Mouse (Mus musculus) embryonic stem cell, embryonic (primary cell): Measurements from ENCODE around the gene Hoxd9.

Experiments
- CTCF ChIA-PET, 4 experiments: fragments of 300-600 bp in 2 of 4; fragments of 350-600 bp in 2 of 4; sonication (Branson Sonifier 250); formaldehyde crosslinking; loops; one replicate each; lab custom pipeline; 2022; ENCODE audit warnings: inconsistent platforms in 2 of 4; lab: Charles Lee
- POLR2A ChIA-PET, 4 experiments: fragments of 300-600 bp in 2 of 4; fragments of 350-600 bp in 2 of 4; sonication (Branson Sonifier 250); formaldehyde crosslinking; loops; one replicate each; lab custom pipeline; 2022; ENCODE audit warnings: antibody characterized with exemption in 4 of 4, inconsistent platforms in 1 of 4; lab: Charles Lee

Gene Hoxd9

GRCm38 (mm10) chr2:74709465-74710419, 12.2 kb downstream of the Hoxd9 start:
- CTCF ChIA-PET: interaction anchor here in 1 of 4 experiments (0.6 kb wide), 1 partner anchor 66 kb away, joined by 5 read pairs; no protein-coding TSS in a partner anchor
- POLR2A ChIA-PET: interaction anchor here in 3 of 4 experiments (0.6 to 0.7 kb wide), 6 partner anchors 8 to 1050 kb away, joined by 3 to 10 read pairs (median 4); no protein-coding TSS in a partner anchor

GRCm38 (mm10) chr2:74710929-74711543, 13.5 kb downstream of the Hoxd9 start:
- CTCF ChIA-PET: interaction anchor here in 2 of 4 experiments (0.6 to 2.5 kb wide), 2 partner anchors 9 to 878 kb away, joined by 3 to 8 read pairs; no protein-coding TSS in a partner anchor
- POLR2A ChIA-PET: no interaction called here

GRCm38 (mm10) chr2:74711721-74712621, 14.4 kb downstream of the Hoxd9 start, which contains the start of the genes Hoxd3 and Hoxd4:
Hoxd3 (plus strand) TSS chr2:74711927.
Hoxd4 (plus strand) TSS chr2:74711929.
- ChIA-PET CTCF (interaction anchor here (0.7 to 2.5 kb wide), 8 partner anchors 10 to 440 kb away, joined by 3 to 9 read pairs (median 6); no protein-coding TSS in a partner anchor), POLR2A (interaction anchor here in 2 of 4 experiments (0.6 to 1.4 kb wide), 4 partner anchors 12 to 949 kb away, joined by 3 to 5 read pairs (median 4); no protein-coding TSS in a partner anchor)

- CTCF ChIA-PET: interaction anchor here in 3 of 4 experiments (0.6 to 1.1 kb wide), 6 partner anchors 11 to 1484 kb away, joined by 3 to 8 read pairs (median 3); no protein-coding TSS in a partner anchor
- POLR2A ChIA-PET: interaction anchor here in 1 of 4 experiments (0.6 kb wide), 1 partner anchor 744 kb away, joined by 4 read pairs; no protein-coding TSS in a partner anchor
These were observed 16.0 kb downstream of the Hoxd9 start for GRCm38 (mm10) chr2:74713239-74714150.

GRCm38 (mm10) chr2:74714156-74714789, 16.7 kb downstream of the Hoxd9 start:
- ChIA-PET POLR2A (no interaction called here), CTCF (interaction anchor here in 1 of 4 experiments (0.8 to 1.1 kb wide), 3 partner anchors 12 to 436 kb away, joined by 3 read pairs; no protein-coding TSS in a partner anchor)

- POLR2A ChIA-PET: no interaction called here
- CTCF ChIA-PET: interaction anchor here in 3 of 4 experiments (1.2 to 2.9 kb wide), 6 partner anchors 249 to 436 kb away, joined by 8 to 33 read pairs (median 16); no protein-coding TSS in a partner anchor
These were observed 17.4 kb downstream of the Hoxd9 start for GRCm38 (mm10) chr2:74714881-74715280.

GRCm38 (mm10) chr2:74715504-74716241, 18.1 kb downstream of the Hoxd9 start:
- ChIA-PET CTCF (interaction anchor here (0.5 to 2.9 kb wide), 48 partner anchors 8 to 1073 kb away, joined by 3 to 33 read pairs (median 4); partner anchors contain the start of genes Hoxd10 (in 1 of the 4) and Mtx2 (in 1 of the 4)), POLR2A (interaction anchor here in 3 of 4 experiments (0.7 to 1.5 kb wide), 5 partner anchors 10 to 1009 kb away, joined by 3 to 5 read pairs (median 4); partner anchors contain the start of gene Hoxd10 (in 1 of the 3))

- ChIA-PET CTCF (no interaction called here), POLR2A (no interaction called here)
These were observed 22.9 kb downstream of the Hoxd9 start for GRCm38 (mm10) chr2:74720384-74720783.

- ChIA-PET CTCF (no interaction called here), POLR2A (no interaction called here)
These were observed 23.5 kb downstream of the Hoxd9 start for GRCm38 (mm10) chr2:74720955-74721491.

GRCm38 (mm10) chr2:74721882-74722281, 24.4 kb downstream of the Hoxd9 start:
- CTCF ChIA-PET: no interaction called here
- POLR2A ChIA-PET: no interaction called here

- CTCF ChIA-PET: interaction anchor here in 1 of 4 experiments (1.1 kb wide), 1 partner anchor 15 kb away, joined by 3 read pairs; no protein-coding TSS in a partner anchor
- POLR2A ChIA-PET: interaction anchor here in 1 of 4 experiments (1.4 kb wide), 1 partner anchor 11 kb away, joined by 4 read pairs; the partner anchor contains the start of genes Hoxd3 and Hoxd4
These were observed 25.4 kb downstream of the Hoxd9 start for GRCm38 (mm10) chr2:74722949-74723348.

GRCm38 (mm10) chr2:74724244-74725015, 26.9 kb downstream of the Hoxd9 start:
- ChIA-PET POLR2A (interaction anchor here in 1 of 4 experiments (1.4 kb wide), 1 partner anchor 12 kb away, joined by 4 read pairs; the partner anchor contains the start of genes Hoxd3 and Hoxd4), CTCF (interaction anchor here in 1 of 4 experiments (1.0 to 1.3 kb wide), 2 partner anchors 8 to 22 kb away, joined by 3 to 5 read pairs; no protein-coding TSS in a partner anchor)

GRCm38 (mm10) chr2:74725171-74725570, 27.6 kb downstream of the Hoxd9 start:
- POLR2A ChIA-PET: no interaction called here
- CTCF ChIA-PET: no interaction called here

GRCm38 (mm10) chr2:74726551-74726950, 29.0 kb downstream of the Hoxd9 start, which contains the start of gene Gm28230:
Gm28230 (plus strand) TSS chr2:74726728.
- POLR2A ChIA-PET: no interaction called here
- CTCF ChIA-PET: no interaction called here
